Mouse (Mus musculus): Measurements from ENCODE around the gene Dusp3. TPM values are rescaled to one million over a fixed set of nuclear protein-coding genes. Genes with fewer than 3 reads are reported as not detected.
A peak's percentile ranks its signal among the peaks of the same experiment; 100 is the strongest.

The Dusp3 gene
- total RNA-seq, 1 experiment from 2014 or later = 103 TPM

DNA sequence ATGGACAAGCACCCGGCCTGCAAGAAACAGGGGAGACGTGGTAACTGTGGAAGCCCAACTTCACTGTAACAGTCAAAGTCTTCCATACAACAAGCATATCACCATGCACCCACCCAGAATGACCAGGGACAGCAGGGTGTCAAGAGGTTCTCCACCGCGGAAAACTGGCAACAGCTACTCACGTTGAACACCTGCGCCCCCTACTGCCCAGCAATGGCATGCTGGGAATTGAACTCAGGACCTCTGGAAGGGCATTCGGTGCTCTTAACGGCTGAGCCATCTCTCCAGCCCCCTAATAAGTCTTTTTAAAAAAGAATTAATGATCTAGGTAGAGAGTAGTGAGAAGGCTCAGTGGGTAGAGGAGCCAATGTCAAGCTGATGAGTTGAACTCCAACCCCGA lies 11.9 kb downstream of the Dusp3 start:
- peak; percentile 56 for DNase-seq

DNA sequence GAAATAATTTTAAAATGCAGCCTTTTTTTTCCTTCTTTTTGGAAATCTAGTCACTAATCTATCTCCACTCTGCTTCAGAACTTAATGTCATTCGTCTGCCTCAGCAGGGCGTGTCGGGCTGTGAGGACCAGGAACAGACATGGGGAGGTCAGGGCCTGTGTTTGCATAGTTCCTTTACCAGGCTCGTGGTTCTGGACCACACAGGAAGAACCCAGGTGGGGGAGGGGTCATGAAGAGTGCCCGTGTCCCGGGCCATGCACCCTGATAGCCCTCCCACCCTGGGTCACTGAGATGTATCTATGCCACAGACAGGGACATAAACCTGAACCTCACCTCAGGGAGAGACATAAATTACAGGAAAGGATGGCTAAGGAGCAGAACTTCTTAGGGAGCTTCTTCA lies 12.6 kb downstream of the Dusp3 start:
- no peak for DNase-seq

DNA sequence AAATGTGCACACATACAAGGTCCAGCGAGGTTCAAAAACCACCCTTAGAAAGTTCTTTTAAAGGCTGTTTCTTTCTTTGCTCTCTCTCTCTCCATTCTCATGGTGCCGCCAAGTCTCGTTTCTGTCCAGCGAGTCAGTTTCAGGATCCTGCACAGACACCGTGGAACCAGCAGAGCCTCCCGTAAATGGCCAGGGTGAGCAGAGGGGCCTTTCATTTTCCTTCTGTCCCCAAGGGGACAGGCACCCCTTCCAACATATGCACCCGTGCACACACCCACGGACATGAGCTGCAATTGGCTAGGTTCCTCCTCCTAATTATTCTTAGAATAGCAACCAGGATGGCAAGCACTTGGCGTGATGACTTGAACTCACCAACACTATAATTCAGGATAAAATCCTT lies 13.3 kb downstream of the Dusp3 start:
- no peak for DNase-seq

GRCm38 (mm10) chr11:101972651-101973050 lies 14.2 kb downstream of the Dusp3 start:
- no peak for DNase-seq

DNA sequence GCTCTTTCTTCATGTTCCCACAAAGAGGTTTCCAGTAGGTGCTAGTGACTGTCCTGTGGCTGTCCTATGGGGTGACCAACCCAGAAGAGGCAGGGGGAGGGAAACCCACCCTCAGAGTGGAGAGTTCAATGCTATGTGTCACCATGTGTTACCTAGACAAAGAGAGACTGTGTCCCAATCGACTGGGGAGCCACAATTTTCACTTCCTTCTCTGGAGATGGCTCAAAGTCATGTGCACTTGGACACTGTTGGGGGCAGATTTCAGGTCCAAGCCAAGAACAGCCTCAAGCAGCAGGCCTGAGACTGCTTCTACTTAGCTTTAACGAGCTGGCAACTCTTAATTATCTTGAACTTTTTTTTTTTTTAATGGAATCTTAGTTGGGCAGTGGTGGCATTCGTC lies 14.7 kb downstream of the Dusp3 start:
- no peak for DNase-seq

DNA sequence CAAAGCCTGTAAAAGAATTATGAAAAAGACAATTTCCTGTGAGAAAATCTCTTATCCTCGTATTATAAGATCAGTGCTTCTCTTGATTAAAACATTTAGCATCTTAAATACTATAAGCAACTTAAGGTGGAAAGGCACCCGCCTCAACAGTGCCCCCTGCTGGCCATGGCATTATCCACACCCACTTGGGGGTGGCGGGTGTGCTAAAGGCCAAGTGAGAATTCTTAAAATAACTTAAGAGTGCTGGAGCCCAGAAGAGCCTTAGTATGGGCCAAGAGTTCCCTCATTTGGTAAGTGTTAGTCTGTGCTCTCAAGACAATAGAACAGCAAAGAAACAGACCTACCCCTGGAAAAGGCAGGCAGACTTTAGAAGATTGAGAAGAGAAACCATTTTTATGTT lies 15.4 kb downstream of the Dusp3 start:
- DNase-seq = peak; percentile 74

- no peak for DNase-seq
Observed at GRCm38 (mm10) chr11:101969835-101970234, 17.0 kb downstream of the Dusp3 start.

DNA sequence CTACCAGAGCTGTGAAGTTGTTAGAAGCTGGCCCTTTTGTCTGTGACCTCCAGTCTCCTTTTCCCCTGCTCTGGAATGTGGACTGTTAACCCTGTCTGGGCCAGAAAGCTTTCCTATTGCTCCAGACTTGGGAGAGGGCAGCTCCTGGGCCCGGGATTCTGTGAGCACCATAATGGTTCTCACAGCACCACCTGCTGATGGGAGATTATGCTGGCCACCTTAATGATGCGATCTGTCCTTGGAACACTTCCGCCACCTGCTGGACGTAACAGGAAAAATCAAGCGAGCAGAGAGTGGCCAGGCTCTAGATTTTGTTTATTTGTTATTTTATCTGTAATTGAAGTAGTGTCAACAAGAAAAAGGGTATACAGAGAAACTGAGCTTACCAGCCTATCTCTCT lies 18.0 kb downstream of the Dusp3 start:
- DNase-seq = peak; percentile 87

GRCm38 (mm10) chr11:101968311-101968710 lies 18.5 kb downstream of the Dusp3 start:
- DNase-seq = no peak

DNA sequence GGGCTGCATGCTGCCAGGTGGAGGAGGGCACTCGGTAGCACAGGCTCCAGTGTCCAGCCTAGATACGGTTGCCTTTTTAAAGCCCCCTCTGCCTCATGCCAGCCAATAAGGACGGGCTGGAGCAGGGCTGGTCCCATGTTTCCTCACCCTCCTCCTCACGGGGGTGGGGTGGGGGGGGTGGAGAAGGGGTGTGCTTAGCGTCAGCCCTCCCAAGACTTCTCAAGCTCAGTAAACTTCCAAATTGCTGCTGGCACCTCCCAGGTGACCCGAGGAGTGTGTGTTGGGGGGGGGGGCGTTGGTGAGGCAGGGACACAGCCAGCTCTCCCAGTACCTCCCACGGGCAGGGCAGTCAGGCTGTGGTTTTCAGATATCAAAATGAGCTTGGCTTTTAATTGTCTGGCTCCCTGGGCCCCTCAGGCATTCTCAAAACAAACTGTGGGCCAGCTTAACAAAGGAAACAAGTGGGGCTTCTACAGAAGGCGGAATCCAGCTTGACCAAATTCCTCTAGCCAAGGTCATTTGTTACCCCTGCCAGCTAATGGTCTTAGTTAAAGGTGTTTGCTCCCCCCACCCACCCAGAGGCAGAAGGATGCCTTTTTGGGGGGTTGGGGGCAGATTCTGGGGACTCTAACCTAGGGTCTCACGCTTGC lies 19.7 kb downstream of the Dusp3 start, which contains the start of gene Sost:
TSS of gene Sost (minus strand) at position 51 of the 650 bp plus-strand sequence.
- DNase-seq = no peak

- DNase-seq = no peak
Observed at GRCm38 (mm10) chr11:101965553-101965952, 21.3 kb downstream of the Dusp3 start.

DNA sequence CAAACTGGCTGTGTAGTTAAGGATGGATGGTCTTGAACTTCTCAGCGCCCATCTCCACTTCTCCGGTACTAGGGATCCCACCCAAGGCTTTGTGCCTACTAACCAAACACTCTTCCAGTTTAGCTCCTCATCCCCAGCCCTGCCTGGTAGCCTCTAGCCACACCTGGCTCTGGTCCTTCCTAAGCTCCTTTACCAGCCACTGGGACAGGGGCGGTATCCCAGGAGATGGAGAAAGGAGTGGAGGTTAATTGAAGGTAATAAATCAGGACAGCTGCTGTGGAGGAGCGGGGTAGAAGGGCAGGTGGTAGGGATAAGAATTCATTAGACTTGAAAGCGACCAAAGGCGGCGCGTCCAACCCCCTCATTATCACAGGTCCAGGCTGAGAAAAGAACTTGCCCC lies 22.2 kb downstream of the Dusp3 start:
- DNase-seq = no peak

- peak; percentile 64 for DNase-seq
Observed at GRCm38 (mm10) chr11:101963473-101964291, 23.1 kb downstream of the Dusp3 start.

DNA sequence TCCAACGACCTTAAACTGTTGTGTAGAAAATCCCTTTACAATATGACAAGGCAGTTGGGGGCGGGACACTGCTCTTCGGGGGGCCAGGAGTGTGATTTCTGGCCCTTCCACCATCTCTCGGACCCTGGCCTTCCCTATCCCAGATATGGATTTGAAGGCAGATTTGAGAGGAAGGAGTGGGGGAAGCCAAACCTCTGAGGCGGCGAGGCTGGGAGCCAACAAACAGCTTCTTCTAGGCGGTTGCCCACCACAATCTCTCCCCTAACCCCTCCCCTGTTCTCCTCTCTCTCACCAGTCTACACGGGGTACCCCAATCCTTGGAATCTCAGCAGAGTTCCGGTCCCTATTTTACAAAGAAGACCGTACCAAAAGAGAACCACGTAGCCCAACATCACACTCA lies 23.8 kb downstream of the Dusp3 start:
- no peak for DNase-seq

GRCm38 (mm10) chr11:101957476-101957875 lies 29.3 kb downstream of the Dusp3 start:
- no peak for DNase-seq

- DNase-seq = no peak
Observed at GRCm38 (mm10) chr11:101953441-101953840, 33.4 kb downstream of the Dusp3 start.

- DNase-seq = peak; percentile 54
Observed at GRCm38 (mm10) chr11:101952541-101953341, 34.1 kb downstream of the Dusp3 start.

DNA sequence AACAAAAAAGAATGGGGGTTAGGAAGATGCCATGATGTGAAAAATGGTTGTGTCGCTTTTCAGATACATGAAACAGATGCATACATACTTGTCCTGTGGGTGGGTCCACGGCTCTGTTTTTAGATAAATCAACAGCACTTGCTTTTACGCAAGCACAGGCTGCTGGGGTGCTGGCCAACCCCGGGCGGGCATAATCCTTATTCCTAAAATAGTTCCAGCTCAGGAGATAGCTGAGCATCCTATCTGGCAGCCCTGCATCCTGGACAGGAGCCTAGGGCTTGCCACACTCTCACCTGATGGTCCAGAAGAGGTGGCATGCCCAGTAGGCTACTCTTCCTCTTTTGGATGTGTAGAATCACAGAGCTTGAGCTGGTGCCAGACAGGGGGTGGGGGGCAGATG lies 36.8 kb downstream of the Dusp3 start:
- no peak for DNase-seq

- no peak for DNase-seq
Observed at GRCm38 (mm10) chr11:101946525-101946924, 40.3 kb downstream of the Dusp3 start.

DNA sequence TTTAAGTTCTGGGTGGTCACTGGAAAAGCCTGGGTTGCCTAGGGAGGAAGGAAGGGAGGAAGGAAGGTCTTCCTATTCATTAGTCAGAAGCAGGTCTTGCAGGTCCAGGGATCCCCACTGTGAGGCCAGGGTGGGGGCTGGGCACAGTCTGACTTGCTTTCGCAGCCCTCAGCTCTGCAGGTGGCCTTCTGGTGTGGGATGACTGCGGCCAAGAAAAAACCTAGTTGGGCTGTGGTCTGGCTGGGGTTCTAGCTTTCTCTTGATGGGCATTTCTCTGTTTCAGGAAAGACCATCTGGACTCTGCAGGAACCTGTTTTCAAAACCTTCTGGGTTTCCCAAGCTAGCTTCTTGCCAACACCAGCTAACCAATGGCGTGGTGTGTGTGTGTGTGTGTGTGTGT lies 43.8 kb downstream of the Dusp3 start:
- no peak for DNase-seq

DNA sequence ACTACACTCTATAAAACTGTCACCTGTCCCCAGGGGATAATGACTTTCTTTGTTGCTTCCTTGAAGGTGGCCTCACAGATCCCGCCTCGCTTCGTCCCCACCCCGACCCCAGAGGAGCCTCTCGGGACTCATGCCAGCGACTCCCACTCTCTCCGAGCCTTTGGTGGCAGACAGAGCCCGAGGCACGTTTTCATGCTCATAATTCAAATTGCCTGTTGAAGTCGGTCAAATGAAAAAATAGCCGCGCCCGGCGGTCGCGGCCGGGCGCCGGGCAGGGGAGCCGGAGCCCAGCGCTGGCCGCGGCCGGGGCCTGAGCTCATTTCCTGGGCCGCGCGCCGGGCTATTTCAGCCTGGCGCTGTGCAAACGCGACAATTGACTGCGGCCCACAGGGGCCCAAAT lies 49.7 kb downstream of the Dusp3 start:
- peak; percentile 58 for DNase-seq

- DNase-seq = no peak
Observed at GRCm38 (mm10) chr11:101936421-101936820, 50.4 kb downstream of the Dusp3 start.

DNA sequence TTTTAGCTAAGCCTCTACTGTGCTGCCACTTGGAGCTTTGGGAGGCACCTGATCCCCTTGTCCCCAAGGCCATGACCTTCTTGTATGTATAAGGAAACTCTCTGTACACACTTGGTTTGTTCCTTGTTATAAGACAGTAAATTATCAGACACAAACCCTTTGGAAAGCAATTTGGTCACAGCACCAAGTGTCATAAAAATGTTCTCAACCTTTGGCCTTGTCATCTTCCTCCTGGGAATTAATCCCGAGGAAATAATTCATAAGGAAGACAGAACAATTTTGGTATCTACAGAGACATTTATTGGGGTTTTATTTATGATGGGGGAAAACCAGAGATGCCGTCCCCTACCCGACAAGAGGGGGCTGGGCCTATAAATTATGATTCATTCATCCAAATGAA lies 51.1 kb downstream of the Dusp3 start:
- no peak for DNase-seq

All from adrenal gland, postnatal 14 days (tissue).